Mouse (Mus musculus): Measurements from ENCODE around the gene Clhc1.

DNA sequence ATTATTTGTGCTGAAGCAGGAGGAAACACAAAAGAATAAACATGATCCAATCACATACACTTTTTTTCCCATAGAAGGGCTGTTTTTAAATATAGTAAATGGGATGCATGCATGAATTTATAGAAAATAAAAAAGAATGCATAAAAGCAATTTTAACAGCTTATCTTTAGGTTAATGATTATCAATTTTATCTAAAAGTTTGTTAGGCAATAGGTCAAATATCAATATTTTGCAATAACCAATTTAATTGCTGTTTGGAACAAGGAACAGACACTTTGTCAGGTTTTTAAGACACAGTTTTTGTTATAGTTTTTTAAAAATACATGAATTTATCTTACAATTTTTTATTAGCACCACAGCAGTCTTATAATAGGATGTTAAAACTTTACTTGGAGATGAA, 51.2 kb downstream of the Clhc1 start:
- TF ChIP-seq CTCF (IDR thresholded peaks at IDR 0.05; ENCODE audit: low read depth) (no peak), EP300 (IDR thresholded peaks at IDR 0.05; ENCODE audit: low read depth) (no peak)
